Comparison of ENCODE assay signal across 11 mouse cellular contexts in the genomic region with DNA sequence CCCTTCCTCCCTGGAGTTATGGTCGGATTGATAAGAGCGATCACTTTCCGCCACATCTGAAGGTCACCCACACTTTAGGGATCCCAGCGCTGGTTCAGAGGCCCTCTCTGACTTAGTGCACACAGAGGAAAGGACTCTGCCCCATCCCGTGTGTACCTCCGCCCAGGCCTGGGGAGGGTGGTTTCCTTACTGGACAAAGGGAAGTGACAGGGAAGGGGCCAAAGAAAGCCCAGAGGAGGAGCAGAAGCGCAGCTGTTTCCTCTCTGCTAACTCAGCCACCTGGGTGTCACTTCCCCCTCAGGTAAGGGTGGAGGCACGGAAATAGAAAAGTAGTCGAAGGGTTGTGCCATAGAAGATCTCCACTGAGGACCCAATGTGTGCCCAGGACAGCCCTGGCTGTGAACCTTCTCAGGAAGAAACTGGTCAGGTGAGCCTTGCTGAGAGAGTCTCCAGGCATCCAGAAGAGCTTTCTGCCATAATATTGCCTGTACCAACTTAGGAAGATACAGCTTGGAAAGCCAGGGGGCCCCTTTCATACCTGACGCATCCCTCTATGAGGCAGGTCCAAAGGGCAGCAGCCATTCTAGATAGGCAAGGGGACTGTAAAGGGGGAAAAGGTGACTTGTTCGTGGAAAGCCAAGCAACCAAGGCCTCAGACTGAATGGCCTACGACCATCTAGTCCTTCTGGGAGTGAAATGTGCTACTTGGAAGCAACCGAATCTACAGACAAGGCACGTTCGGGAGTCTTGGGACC. TPM values are rescaled to one million over a fixed set of nuclear protein-coding genes. Genes with fewer than 3 reads are reported as not detected.
A peak's percentile ranks its signal among the peaks of the same experiment; 100 is the strongest.
DNase-seq lines count a peak whose midpoint lies in the region; ATAC-seq lines count a peak whose summit lies in the region.
"Had no signal": no experiment of that assay in that cellular context is flagged by ENCODE, and none has a peak within 500 bp of the region (broad histone marks: within the 10 kb centered on the region; RNA-seq: fewer than 3 reads in every experiment).

No protein-coding gene starts in this region.

- H3K9ac ChIP-seq in kidney, embryonic 15.5 days: no peak overlapping the region
- H3K9ac ChIP-seq: neural tube, embryonic 13.5 days had no signal

- H3K27me3 ChIP-seq in kidney, embryonic 15.5 days: no peaks in the 10 kb centered on the region
- no peaks in the 10 kb centered on the region for H3K27me3 ChIP-seq in limb, embryonic 10.5 days (ENCODE audit: low read depth, poor library complexity, severe bottlenecking)
- H3K27me3 ChIP-seq: neural tube, embryonic 13.5 days had no signal

- no peak overlapping the region for H3K4me2 ChIP-seq in kidney, embryonic 15.5 days
- H3K4me2 ChIP-seq: neural tube, embryonic 13.5 days had no signal

- no peak for DNase-seq in kidney, adult 8-10 months
- DNase-seq in heart, adult 8-10 months (ENCODE audit: low spot score): peak; percentile 71
- DNase-seq in limb, embryonic 10.5 days (ENCODE audit: low spot score): no peak
- no peak for DNase-seq in ovary, postnatal 14 days (ENCODE audit: low spot score)
- DNase-seq in layer of hippocampus, adult 9-11 months: no peak
- DNase-seq: adrenal gland, adult 8-10 months; cerebellum, postnatal 36 days had no signal

- peaks cover 80% of the 10 kb centered on the region for H3K4me1 ChIP-seq in kidney, embryonic 15.5 days
- peaks cover 82% of the 10 kb centered on the region for H3K4me1 ChIP-seq in limb, embryonic 10.5 days

- no peaks in the 10 kb centered on the region for H3K9me3 ChIP-seq in kidney, embryonic 15.5 days (replicated peaks)
- no peaks in the 10 kb centered on the region for H3K9me3 ChIP-seq in limb, embryonic 10.5 days (replicated peaks)
- H3K9me3 ChIP-seq: neural tube, embryonic 13.5 days had no signal

- no peaks in the 10 kb centered on the region for H3K36me3 ChIP-seq in kidney, embryonic 15.5 days
- H3K36me3 ChIP-seq in limb, embryonic 10.5 days: no peaks in the 10 kb centered on the region; the same call in 1 of the 2 replicates
- H3K36me3 ChIP-seq: neural tube, embryonic 13.5 days had no signal

- 0 out of 2 replicates have a peak overlapping the region, but pooled peaks have one; percentile 1 for H3K27ac ChIP-seq in kidney, embryonic 15.5 days
- peak overlapping the region; percentile 66; the same call in 1 of the 2 replicates for H3K27ac ChIP-seq in limb, embryonic 10.5 days
- H3K27ac ChIP-seq: neural tube, embryonic 13.5 days had no signal

- no peak overlapping the region for H3K4me3 ChIP-seq in kidney, embryonic 15.5 days (replicated peaks)
- H3K4me3 ChIP-seq in limb, embryonic 10.5 days: no peak overlapping the region
- H3K4me3 ChIP-seq: neural tube, embryonic 13.5 days had no signal

- 79% methylated on average over 15 of the region's 15 CpGs for WGBS in kidney, embryonic 15.5 days
- 80% methylated on average over 15 of the region's 15 CpGs for WGBS in limb, embryonic 10.5 days

- no peak for ATAC-seq in kidney, embryonic 15.5 days (replicated peaks; ENCODE audit: low FRiP score)
- peak; percentile 11; the same call in 1 of the 2 replicates for ATAC-seq in neutrophil, adult 5-6 weeks (ENCODE audit: extremely low read depth, insufficient number of reproducible peaks, low FRiP score, poor library complexity, severe bottlenecking)
- no peak for ATAC-seq in megakaryocyte-erythroid progenitor cell, adult 5-6 weeks (replicated peaks; ENCODE audit: low FRiP score, low TSS enrichment, poor library complexity, severe bottlenecking)

RNA-seq across cellular contexts. Expression of a gene that starts 9.0 kb away (rescaled TPM):
- 5.5 and 6.4 TPM in 2 replicates for polyA plus RNA-seq in kidney, embryonic 15.5 days (2015; fragmentation: Nextera tagmentation; extraction: Ambion mirVana)
- total RNA-seq in heart, adult 8-10 months (2022): 10 to 100 TPM; 40.6 to 54.7 (median 46.2) TPM
- polyA plus RNA-seq in limb, embryonic 10.5 days (2016; fragmentation: Nextera tagmentation; extraction: Ambion mirVana): 3.1 and 3.8 TPM in 2 replicates
- 17.8 and 24.0 TPM in 2 replicates for total RNA-seq in neutrophil, adult 5-6 weeks (2017)
- 0.55 and 0.96 TPM in 2 replicates for total RNA-seq in megakaryocyte-erythroid progenitor cell, adult 5-6 weeks (2014; fragmentation: Nextera tagmentation)
- total RNA-seq in megakaryocyte-erythroid progenitor cell, adult 5-6 weeks (2017): 0.34 and 1.0 TPM in 2 replicates
